Mouse (Mus musculus) erythroblast, adult 5-6 weeks (primary cell): ENCODE results near the gene Atp6v0d1. TPM values are rescaled to one million over a fixed set of nuclear protein-coding genes. Genes with fewer than 3 reads are reported as not detected.
A peak's percentile ranks its signal among the peaks of the same experiment; 100 is the strongest.

Source experiments
- ATAC-seq: replicated peaks from 2 replicates; pipeline ENCODE4 v1.8.0; 2016; ENCODE audit warnings: moderate number of reproducible peaks, mild to moderate bottlenecking, moderate TSS enrichment, inconsistent platforms; ENCODE audit not compliant: poor library complexity, low FRiP score, severe bottlenecking
- total RNA-seq, 2 experiments: library from RNA; stranded (forward) in 1 of 2; stranded (reverse) in 1 of 2; fragments of 150-400 nt in 1 of 2; fragments of 200-764, 138-1000 nt in 1 of 2; gene quantifications; 2 replicates each; pipeline versions ENCODE4 v1.2.3 to v1.2.4; 2015 to 2017; ENCODE audit warnings: low replicate concordance in 2 of 2

The Atp6v0d1 gene
- total RNA-seq, 2 experiments from 2014 or later, result 50.9 to 72.8 TPM

DNA sequence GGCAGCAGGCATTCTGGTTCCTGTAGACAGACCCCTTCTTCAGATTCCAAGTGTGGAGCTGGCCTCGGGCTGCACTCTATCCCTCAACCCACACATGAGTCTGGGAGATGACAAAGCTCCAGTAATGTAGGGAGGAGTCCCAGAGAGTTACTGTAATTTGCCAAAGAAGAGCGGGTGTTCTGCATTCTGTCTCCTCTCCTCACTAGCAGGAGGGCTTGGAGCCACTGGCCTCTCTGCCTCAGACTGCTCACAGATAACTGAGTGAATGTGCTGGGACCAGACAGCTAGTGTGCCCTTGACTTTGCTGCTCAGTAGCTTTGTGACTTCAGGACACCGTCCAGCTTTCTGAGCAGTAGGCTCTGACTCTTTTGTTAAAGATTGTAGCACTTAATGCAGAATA is 88.1 kb downstream of the Atp6v0d1 start:
- ATAC-seq, result no peak

DNA sequence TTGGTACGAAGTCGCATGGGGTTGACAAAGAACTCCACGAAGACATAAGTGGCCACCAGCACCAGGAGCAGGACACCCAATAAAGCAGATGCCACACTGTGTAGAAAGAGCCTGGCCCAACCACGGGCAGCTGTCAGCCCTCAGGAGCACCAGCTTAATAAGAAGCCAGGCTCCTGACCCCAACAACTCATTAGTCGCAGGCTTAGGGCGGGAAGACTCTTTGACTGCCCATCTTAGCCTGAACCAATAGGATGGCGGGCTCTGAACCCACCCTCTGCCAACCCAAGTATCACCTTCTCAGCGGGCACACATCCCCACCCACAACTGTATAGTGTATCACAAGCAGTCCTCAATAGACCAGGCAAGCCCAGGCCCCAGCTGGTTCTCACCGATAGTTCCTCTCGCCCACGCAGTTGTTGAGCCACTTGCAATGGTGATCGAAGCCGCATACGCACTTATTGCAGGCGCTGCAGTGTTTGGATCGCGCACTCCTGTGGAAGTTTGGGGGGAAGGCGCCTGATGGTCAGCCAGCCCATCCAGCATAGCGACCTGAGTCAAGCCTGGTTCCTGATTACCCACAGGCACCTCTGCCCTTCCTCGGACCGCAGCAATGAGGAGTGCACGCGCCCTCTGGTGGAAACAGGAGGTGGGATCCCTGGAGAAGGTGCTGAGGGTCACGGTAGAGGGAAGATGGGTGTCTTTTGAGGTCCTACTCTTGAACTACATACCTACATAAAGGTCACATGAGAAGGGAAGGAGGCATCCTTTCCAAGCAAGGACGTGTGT is 89.0 kb downstream of the Atp6v0d1 start:
- peak; percentile 60 for ATAC-seq

DNA sequence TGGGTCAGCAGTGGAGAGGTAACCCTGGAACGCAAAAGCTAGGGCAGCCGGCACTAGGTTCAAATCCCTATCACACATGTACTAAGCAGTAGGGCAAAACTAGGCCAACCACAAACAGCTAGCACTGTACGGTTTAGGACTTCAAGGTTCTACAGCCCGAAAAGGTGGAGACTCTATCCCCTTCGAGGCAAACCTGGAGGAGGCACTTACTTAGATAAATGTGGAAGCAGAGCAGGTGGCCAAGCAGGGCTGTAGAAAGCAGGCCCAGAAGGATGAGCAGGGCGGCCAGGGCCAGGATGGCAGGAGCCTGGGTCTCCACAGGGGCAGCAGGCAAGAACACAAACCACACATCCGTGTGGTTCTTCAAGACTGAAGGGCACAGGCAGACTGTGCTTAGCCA is 89.7 kb downstream of the Atp6v0d1 start:
- no peak for ATAC-seq

DNA sequence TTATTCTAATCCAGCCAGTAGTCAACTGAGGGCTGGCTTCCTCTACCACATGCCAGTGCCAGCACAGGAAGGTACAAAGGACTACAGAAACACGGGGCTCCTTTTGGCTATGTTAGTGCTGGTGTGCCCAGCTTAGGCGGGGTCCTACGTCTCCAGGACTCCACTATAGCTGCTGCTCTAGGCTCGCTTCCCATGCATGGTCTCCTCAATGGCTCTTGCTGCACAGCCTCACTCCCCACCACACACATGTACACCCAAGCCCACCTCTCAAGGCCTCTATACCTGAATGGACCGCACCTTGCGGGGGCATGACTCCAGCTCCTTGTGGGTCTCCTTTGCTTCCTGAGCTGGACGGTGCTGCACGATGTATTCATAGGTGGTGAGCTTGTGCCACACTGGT is 90.1 kb downstream of the Atp6v0d1 start:
- no peak for ATAC-seq

DNA sequence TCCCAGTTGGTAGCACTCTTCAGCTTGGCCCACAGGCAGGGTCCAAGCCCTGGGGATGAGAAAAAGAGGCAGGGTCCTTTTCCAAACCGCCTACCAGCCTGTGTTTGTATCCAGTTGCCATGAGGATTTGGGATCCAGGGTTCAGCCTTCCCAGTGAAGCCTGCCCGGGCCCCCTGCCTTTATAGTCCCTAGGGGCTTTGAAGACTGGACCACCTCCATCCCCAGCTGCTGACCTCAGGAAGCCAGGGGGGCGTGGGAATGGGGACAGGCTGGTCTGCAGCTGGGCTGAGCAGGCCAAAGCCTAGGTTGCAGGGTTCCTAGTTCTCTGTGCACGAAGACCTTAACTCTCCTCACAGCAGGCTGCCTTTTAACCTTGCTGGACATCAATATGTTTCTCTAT is 90.6 kb downstream of the Atp6v0d1 start:
- no peak for ATAC-seq

DNA sequence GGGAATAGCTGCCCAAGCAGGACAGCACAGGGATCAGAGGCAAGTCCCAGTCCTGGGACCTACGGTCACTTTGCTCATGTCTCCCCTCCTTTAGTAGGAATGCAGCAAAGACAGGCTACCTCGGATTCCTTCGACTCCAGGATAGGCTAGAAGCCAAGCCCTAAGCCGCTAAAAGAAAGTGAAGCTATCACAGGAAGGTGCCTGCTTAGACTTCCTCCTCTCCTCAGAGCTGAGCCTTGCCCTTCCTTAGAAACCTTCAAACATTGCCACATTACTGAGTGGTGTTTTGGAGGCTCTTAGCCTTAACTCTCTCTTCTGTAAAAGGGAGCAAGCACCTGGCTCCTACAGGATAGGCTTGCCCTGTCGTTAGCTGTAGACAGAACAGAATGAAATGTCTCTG is 91.2 kb downstream of the Atp6v0d1 start:
- no peak for ATAC-seq

Other genes with a start within 250 kb of the Atp6v0d1 start
- gene Lrrc29, start 239.8 kb downstream of the Atp6v0d1 start, total RNA-seq (2015; ENCODE audit: low replicate concordance), result 13.4 and 35.9 TPM in 2 replicates
- 26.2 and 28.6 TPM in 2 replicates for gene Lrrc29, start 239.8 kb downstream of the Atp6v0d1 start, total RNA-seq (2017; ENCODE audit: low replicate concordance)
- 51.2 and 56.3 TPM in 2 replicates for gene Tmem208, start 239.7 kb downstream of the Atp6v0d1 start, total RNA-seq (2015; ENCODE audit: low replicate concordance)
- 18.5 and 26.9 TPM in 2 replicates for gene Tmem208, start 239.7 kb downstream of the Atp6v0d1 start, total RNA-seq (2017; ENCODE audit: low replicate concordance)
- 0.19 and 3.8 TPM in 2 replicates for gene Fhod1, start 218.1 kb downstream of the Atp6v0d1 start, total RNA-seq (2015; ENCODE audit: low replicate concordance)
- gene Fhod1, start 218.1 kb downstream of the Atp6v0d1 start, total RNA-seq (2017; ENCODE audit: low replicate concordance), result 0.56 and 1.0 TPM in 2 replicates
- gene Slc9a5, start 217.2 kb downstream of the Atp6v0d1 start, total RNA-seq (2015; ENCODE audit: low replicate concordance), result 1.7 TPM in 1 of 2 replicates, not detected in the other
- gene Slc9a5, start 217.2 kb downstream of the Atp6v0d1 start, total RNA-seq (2017; ENCODE audit: low replicate concordance), result not detected in 2 replicates
- not detected in 2 replicates for gene Plekhg4, start 192.8 kb downstream of the Atp6v0d1 start, total RNA-seq (2015; ENCODE audit: low replicate concordance)
- not detected in 2 replicates for gene Plekhg4, start 192.8 kb downstream of the Atp6v0d1 start, total RNA-seq (2017; ENCODE audit: low replicate concordance)
- gene Kctd19, start 152.5 kb downstream of the Atp6v0d1 start, total RNA-seq (2015; ENCODE audit: low replicate concordance), result not detected in 2 replicates
- gene Kctd19, start 152.5 kb downstream of the Atp6v0d1 start, total RNA-seq (2017; ENCODE audit: low replicate concordance), result not detected in 2 replicates
- 0.96 TPM in 1 of 2 replicates, not detected in the other for gene Lrrc36, start 152.5 kb downstream of the Atp6v0d1 start, total RNA-seq (2015; ENCODE audit: low replicate concordance)
- gene Lrrc36, start 152.5 kb downstream of the Atp6v0d1 start, total RNA-seq (2017; ENCODE audit: low replicate concordance), result 0.56 and 0.85 TPM in 2 replicates
- gene Tppp3, start 94.5 kb downstream of the Atp6v0d1 start, total RNA-seq (2015; ENCODE audit: low replicate concordance), result not detected in 2 replicates
- not detected in 2 replicates for gene Tppp3, start 94.5 kb downstream of the Atp6v0d1 start, total RNA-seq (2017; ENCODE audit: low replicate concordance)
- gene Zdhhc1, start 69.1 kb downstream of the Atp6v0d1 start, total RNA-seq (2015; ENCODE audit: low replicate concordance), result not detected in 2 replicates
- 0.17 and 0.42 TPM in 2 replicates for gene Zdhhc1, start 69.1 kb downstream of the Atp6v0d1 start, total RNA-seq (2017; ENCODE audit: low replicate concordance)
- 2.3 TPM in 1 of 2 replicates, not detected in the other for gene Hsd11b2, start 47.3 kb downstream of the Atp6v0d1 start, total RNA-seq (2015; ENCODE audit: low replicate concordance)
- gene Hsd11b2, start 47.3 kb downstream of the Atp6v0d1 start, total RNA-seq (2017; ENCODE audit: low replicate concordance), result not detected in 2 replicates
- 16.3 and 17.6 TPM in 2 replicates for gene Ripor1, start 39.2 kb upstream of the Atp6v0d1 start, total RNA-seq (2015; ENCODE audit: low replicate concordance)
- gene Ripor1, start 39.2 kb upstream of the Atp6v0d1 start, total RNA-seq (2017; ENCODE audit: low replicate concordance), result 1.7 and 2.6 TPM in 2 replicates
- gene Ctcf, start 70.5 kb upstream of the Atp6v0d1 start, total RNA-seq (2015; ENCODE audit: low replicate concordance), result 51.6 and 81.5 TPM in 2 replicates
- gene Ctcf, start 70.5 kb upstream of the Atp6v0d1 start, total RNA-seq (2017; ENCODE audit: low replicate concordance), result 68.8 and 99.5 TPM in 2 replicates
- gene Agrp, start 71.3 kb upstream of the Atp6v0d1 start, total RNA-seq (2015; ENCODE audit: low replicate concordance), result not detected in 2 replicates
- not detected in 2 replicates for gene Agrp, start 71.3 kb upstream of the Atp6v0d1 start, total RNA-seq (2017; ENCODE audit: low replicate concordance)
- 3.1 TPM in 2 replicates for gene Carmil2, start 120.2 kb upstream of the Atp6v0d1 start, total RNA-seq (2015; ENCODE audit: low replicate concordance)
- gene Carmil2, start 120.2 kb upstream of the Atp6v0d1 start, total RNA-seq (2017; ENCODE audit: low replicate concordance), result 2.5 and 3.5 TPM in 2 replicates
- gene Acd, start 135.1 kb upstream of the Atp6v0d1 start, total RNA-seq (2015; ENCODE audit: low replicate concordance), result 7.1 and 12.5 TPM in 2 replicates
- gene Acd, start 135.1 kb upstream of the Atp6v0d1 start, total RNA-seq (2017; ENCODE audit: low replicate concordance), result 1.7 and 7.8 TPM in 2 replicates
- 2.1 TPM in 1 of 2 replicates, not detected in the other for gene Pard6a, start 135.1 kb upstream of the Atp6v0d1 start, total RNA-seq (2015; ENCODE audit: low replicate concordance)
- 0.56 and 1.5 TPM in 2 replicates for gene Pard6a, start 135.1 kb upstream of the Atp6v0d1 start, total RNA-seq (2017; ENCODE audit: low replicate concordance)
- gene 4933405L10Rik, start 141.6 kb upstream of the Atp6v0d1 start, total RNA-seq (2015; ENCODE audit: low replicate concordance), result not detected in 2 replicates
- not detected in 2 replicates for gene 4933405L10Rik, start 141.6 kb upstream of the Atp6v0d1 start, total RNA-seq (2017; ENCODE audit: low replicate concordance)
- 2.1 and 2.5 TPM in 2 replicates for gene Enkd1, start 142.2 kb upstream of the Atp6v0d1 start, total RNA-seq (2015; ENCODE audit: low replicate concordance)
- gene Enkd1, start 142.2 kb upstream of the Atp6v0d1 start, total RNA-seq (2017; ENCODE audit: low replicate concordance), result 2.7 and 7.0 TPM in 2 replicates
- 0.21 and 0.38 TPM in 2 replicates for gene Gfod2, start 192.6 kb upstream of the Atp6v0d1 start, total RNA-seq (2015; ENCODE audit: low replicate concordance)
- 0.51 TPM in 1 of 2 replicates, not detected in the other for gene Gfod2, start 192.6 kb upstream of the Atp6v0d1 start, total RNA-seq (2017; ENCODE audit: low replicate concordance)